Mouse (Mus musculus): Measurements from ENCODE around the gene Irx4. TPM values are rescaled to one million over a fixed set of nuclear protein-coding genes. Genes with fewer than 3 reads are reported as not detected.

Irx4 gene
- total and polyA plus RNA-seq, 3 experiments, result not detected

DNA sequence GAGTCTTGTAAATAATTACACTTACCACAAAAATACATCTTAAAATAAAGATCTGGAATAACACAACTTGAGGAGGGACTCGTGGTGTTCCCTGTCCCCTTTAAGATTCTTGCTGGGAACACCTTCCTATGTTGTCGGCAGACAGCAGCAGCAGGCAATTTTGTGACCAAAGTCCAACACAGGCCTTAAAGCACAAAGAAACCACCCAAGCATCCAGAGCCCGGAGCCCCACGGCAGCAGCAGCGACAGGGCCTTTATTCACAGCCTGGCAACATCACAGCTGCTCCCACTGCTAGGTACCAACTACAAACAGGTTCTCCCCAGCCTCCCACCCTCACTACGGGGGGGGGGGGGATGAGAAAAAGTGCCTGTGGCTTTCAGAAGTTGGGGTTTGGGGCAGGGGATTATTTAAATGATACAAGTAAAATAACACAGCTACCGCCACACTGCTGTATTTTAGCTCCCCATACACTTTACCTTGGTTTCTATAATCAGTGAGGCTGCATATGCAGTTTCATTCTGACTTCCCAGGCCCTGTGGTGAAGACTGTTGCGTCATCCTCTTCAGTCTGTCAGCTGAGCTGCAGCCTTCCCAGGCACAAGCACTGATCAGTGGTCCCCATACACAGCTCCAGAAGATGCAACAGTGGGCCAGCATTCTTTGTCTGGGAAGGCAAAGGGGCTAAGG lies 45.3 kb downstream of the Irx4 start:
- Histone ChIP-seq H3K4me3 (ENCODE audit: low read depth, low read length) (no peak overlapping the region), H3K9me3 (replicated peaks) (peaks cover 39% of the 10 kb centered on the region), H3K27me3 (ENCODE audit: insufficient read depth, low read length) (0 out of 2 replicates have a peak, but pooled peaks cover 2% of the 10 kb centered on the region), H3K4me1 (ENCODE audit: insufficient read depth, low read depth, low read length) (no peaks in the 10 kb centered on the region), H3K36me3 (replicated peaks) (no peaks in the 10 kb centered on the region)
- DNase-seq (ENCODE audit: low spot score) (no peak), ATAC-seq (ENCODE audit: extremely low read depth, insufficient number of reproducible peaks, low FRiP score, poor library complexity, severe bottlenecking) (no peak)
- no peak for TF ChIP-seq GATA1 (IDR thresholded peaks at IDR 0.05; ENCODE audit: borderline replicate concordance, low read length)

DNA sequence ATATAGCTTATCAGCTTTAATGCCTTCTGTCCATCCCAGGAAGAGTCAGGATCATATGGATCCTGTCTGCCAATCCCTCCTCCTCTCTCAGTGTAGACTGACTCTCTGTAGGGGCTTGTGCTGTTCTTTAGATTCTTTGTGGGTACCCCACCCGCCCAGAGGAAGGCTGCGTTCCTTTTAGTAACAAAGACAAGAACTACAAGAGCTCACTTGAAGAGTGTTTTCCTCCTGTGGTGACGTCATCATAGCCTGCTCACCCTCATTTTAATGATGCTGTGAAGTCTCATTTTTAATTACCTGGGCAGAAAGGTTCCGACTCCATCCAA lies 45.8 kb downstream of the Irx4 start:
- Histone ChIP-seq H3K27me3 (ENCODE audit: insufficient read depth, low read length) (0 out of 2 replicates have a peak, but pooled peaks cover 2% of the 10 kb centered on the region), H3K9me3 (replicated peaks) (peaks cover 44% of the 10 kb centered on the region), H3K36me3 (replicated peaks) (no peaks in the 10 kb centered on the region), H3K4me1 (ENCODE audit: insufficient read depth, low read depth, low read length) (no peaks in the 10 kb centered on the region), H3K4me3 (ENCODE audit: low read depth, low read length) (no peak overlapping the region)
- TF ChIP-seq GATA2 (IDR thresholded peaks at IDR 0.05; ENCODE audit: borderline replicate concordance, low read depth, low read length) (no peak), GATA1 (IDR thresholded peaks at IDR 0.05; ENCODE audit: borderline replicate concordance, low read length) (no peak), POLR2AphosphoS5 (IDR thresholded peaks at IDR 0.05; ENCODE audit: insufficient replicate concordance, low read depth, low read length) (no peak), TAL1 (conservative IDR thresholded peaks at IDR 0.05; ENCODE audit: low read depth, low read length) (no peak), CTCF (IDR thresholded peaks at IDR 0.05; ENCODE audit: low read depth, low read length) (no peak)
- DNase-seq (ENCODE audit: low spot score) (no peak), ATAC-seq (ENCODE audit: extremely low read depth, insufficient number of reproducible peaks, low FRiP score, poor library complexity, severe bottlenecking) (no peak)

DNA sequence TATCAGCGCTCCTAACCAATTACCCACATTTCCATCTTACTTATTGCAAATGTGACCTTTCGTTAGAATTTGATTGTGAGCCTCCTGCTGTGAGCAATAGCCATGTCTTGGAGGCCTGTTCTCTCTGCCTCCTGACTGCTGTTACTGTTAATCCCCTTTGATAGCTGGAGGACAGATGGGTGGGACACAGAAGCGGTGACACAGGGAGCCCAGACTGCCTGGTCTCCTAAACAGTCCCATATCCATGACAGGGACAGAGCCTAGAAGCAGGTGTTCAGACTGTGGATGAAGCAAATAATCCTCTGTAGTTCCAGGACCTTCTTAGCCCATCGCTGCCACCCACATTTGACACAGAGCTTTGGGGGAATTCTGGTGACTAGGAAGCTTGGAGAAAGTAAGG lies 46.2 kb downstream of the Irx4 start:
- ATAC-seq (ENCODE audit: extremely low read depth, insufficient number of reproducible peaks, low FRiP score, poor library complexity, severe bottlenecking), result no peak
- 0 out of 2 replicates have a peak, but pooled peaks cover 2% of the 10 kb centered on the region for H3K27me3 ChIP-seq (ENCODE audit: insufficient read depth, low read length)

DNA sequence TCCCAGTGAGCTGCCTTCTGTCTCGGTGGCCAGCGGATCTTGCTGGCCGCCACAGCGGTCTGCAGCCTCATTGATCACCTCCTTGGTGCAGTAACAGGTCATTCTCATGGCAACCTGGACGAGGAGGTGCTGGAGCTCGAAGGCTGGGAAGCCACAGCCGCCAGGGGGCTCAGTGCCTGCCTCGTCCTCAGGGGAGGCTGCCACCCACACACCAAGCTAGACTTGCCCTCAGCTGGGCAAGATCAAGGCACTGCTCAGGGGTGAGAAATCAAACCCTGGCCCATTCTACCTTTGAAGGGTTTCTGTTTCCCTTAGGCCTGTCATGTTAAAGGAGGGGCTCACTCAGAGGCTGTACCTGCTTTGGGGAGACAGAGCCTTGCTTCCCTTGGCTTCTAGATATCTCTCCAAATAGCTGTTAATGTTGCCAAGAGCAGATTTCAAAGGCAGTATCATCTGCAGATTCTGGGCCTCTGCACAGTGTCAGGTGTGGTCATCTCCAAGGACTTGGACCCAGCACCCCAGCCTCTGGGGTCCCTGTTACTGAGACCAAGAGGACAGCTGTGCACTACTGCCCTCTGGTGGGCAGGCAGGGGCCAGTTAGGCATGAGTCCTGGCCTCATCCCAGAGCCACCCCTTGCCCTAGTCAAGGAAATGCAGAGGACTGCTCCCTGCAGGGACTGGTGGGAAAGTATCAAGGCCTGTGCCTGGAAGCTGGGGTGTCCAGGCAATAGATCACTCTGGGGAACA lies 50.1 kb downstream of the Irx4 start:
- peaks cover 38% of the 10 kb centered on the region for H3K9me3 ChIP-seq (replicated peaks)
- no peak for TF ChIP-seq POLR2AphosphoS5 (IDR thresholded peaks at IDR 0.05; ENCODE audit: insufficient replicate concordance, low read depth, low read length)
- no peak for TF ChIP-seq GATA1 (IDR thresholded peaks at IDR 0.05; ENCODE audit: borderline replicate concordance, low read length)
- TF ChIP-seq CTCF (IDR thresholded peaks at IDR 0.05; ENCODE audit: low read depth, low read length), result no peak
- no peak for TF ChIP-seq TAL1 (conservative IDR thresholded peaks at IDR 0.05; ENCODE audit: low read depth, low read length)
- TF ChIP-seq GATA2 (IDR thresholded peaks at IDR 0.05; ENCODE audit: borderline replicate concordance, low read depth, low read length), result no peak
- ATAC-seq (ENCODE audit: extremely low read depth, insufficient number of reproducible peaks, low FRiP score, poor library complexity, severe bottlenecking), result no peak
- DNase-seq (ENCODE audit: low spot score), result peak; percentile 8
- no peaks in the 10 kb centered on the region for H3K27me3 ChIP-seq (ENCODE audit: insufficient read depth, low read length)
- H3K4me3 ChIP-seq (ENCODE audit: low read depth, low read length), result no peak overlapping the region
- H3K4me1 ChIP-seq (ENCODE audit: insufficient read depth, low read depth, low read length), result no peaks in the 10 kb centered on the region
- no peaks in the 10 kb centered on the region for H3K36me3 ChIP-seq (replicated peaks)

More for the DNA sequence above, 46.2 kb downstream of the Irx4 start:
- Histone ChIP-seq H3K9me3 (replicated peaks) (peaks cover 45% of the 10 kb centered on the region), H3K4me3 (ENCODE audit: low read depth, low read length) (no peak overlapping the region), H3K4me1 (ENCODE audit: insufficient read depth, low read depth, low read length) (no peaks in the 10 kb centered on the region), H3K36me3 (replicated peaks) (no peaks in the 10 kb centered on the region)
- DNase-seq (ENCODE audit: low spot score), result no peak
- TF ChIP-seq GATA2 (IDR thresholded peaks at IDR 0.05; ENCODE audit: borderline replicate concordance, low read depth, low read length) (no peak), CTCF (IDR thresholded peaks at IDR 0.05; ENCODE audit: low read depth, low read length) (no peak), POLR2AphosphoS5 (IDR thresholded peaks at IDR 0.05; ENCODE audit: insufficient replicate concordance, low read depth, low read length) (no peak), TAL1 (conservative IDR thresholded peaks at IDR 0.05; ENCODE audit: low read depth, low read length) (no peak), GATA1 (IDR thresholded peaks at IDR 0.05; ENCODE audit: borderline replicate concordance, low read length) (no peak)

Other genes with a start within 250 kb of the Irx4 start
- 56.7 and 58.3 TPM in 2 replicates for gene Mrpl36, start 68.0 kb downstream of the Irx4 start, total RNA-seq (2014; fragmentation: Nextera tagmentation)
- 37.3 and 44.0 TPM in 2 replicates for gene Mrpl36, start 68.0 kb downstream of the Irx4 start, total RNA-seq (2017)
- gene Mrpl36, start 68.0 kb downstream of the Irx4 start, polyA plus RNA-seq (2012), result 29.4 and 30.5 TPM in 2 replicates
- 36.3 and 52.3 TPM in 2 replicates for gene Ndufs6, start 68.1 kb downstream of the Irx4 start, total RNA-seq (2014; fragmentation: Nextera tagmentation)
- 41.8 and 45.9 TPM in 2 replicates for gene Ndufs6, start 68.1 kb downstream of the Irx4 start, total RNA-seq (2017)
- 88.3 and 134 TPM in 2 replicates for gene Ndufs6, start 68.1 kb downstream of the Irx4 start, polyA plus RNA-seq (2012)
- 42.1 TPM in 1 of 2 replicates, not detected in the other for gene Lpcat1, start 206.7 kb downstream of the Irx4 start, total RNA-seq (2014; fragmentation: Nextera tagmentation)
- 0.05 TPM in 1 of 2 replicates, not detected in the other for gene Lpcat1, start 206.7 kb downstream of the Irx4 start, total RNA-seq (2017)
- gene Lpcat1, start 206.7 kb downstream of the Irx4 start, polyA plus RNA-seq (2012), result not detected in 2 replicates

Measured in G1E (cell line).